Mouse (Mus musculus): ENCODE data around the gene Dhps. TPM values are rescaled to one million over a fixed set of nuclear protein-coding genes. Genes with fewer than 3 reads are reported as not detected.
"Not testable (repeated sequence)": the region's sequence is repeated elsewhere in the genome, so short reads cannot be mapped to it uniquely, and the experiment has no call there.

The Dhps gene
- total RNA-seq, 2 experiments from 2014 or later: 32.2 to 32.7 TPM

DNA sequence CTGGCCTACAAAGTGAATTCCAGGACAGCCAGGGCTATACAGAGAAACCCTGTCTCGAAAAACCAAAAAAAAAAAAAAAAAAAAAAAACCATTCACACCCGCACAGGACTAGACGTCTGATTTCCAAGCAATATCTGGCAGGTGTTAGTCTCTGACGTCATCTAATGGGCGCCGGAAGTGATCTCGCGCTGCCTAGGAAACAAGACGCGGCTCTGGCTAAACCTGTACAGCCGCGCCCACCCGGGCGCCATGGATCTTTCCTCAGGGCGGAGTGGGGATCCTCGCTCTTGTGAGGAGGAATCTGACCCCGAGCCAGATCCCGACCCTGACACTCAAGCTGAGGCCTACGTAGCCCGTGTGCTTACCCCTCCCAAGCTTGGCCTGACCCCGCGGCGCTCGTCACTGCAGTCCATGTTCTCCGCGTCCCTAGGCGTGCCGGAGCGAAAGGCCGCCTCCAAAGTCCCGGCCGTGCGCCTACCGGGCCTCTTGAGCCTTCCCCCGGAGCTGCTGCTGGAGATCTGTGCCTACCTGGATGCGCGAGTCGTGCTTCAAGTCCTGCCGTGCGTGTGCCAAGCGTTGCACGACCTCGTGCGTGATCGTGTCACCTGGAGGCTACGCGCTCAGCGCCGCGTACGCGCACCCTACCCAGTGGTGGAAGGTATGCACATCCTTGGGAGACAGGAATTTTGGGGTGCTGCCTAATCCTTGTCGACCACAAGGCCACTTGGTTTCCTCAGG lies 11.5 kb upstream of the Dhps start, which contains the start of gene Fbxw9:
TSS of gene Fbxw9 (plus strand) at position 177 of the 738 bp plus-strand sequence.
- peak; percentile 89 to 91 for DNase-seq

- DNase-seq: no peak
Observed at GRCm38 (mm10) chr8:85062603-85063002, 9.0 kb upstream of the Dhps start.

- no peak for DNase-seq
Observed at GRCm38 (mm10) chr8:85065213-85065612, 6.3 kb upstream of the Dhps start.

DNA sequence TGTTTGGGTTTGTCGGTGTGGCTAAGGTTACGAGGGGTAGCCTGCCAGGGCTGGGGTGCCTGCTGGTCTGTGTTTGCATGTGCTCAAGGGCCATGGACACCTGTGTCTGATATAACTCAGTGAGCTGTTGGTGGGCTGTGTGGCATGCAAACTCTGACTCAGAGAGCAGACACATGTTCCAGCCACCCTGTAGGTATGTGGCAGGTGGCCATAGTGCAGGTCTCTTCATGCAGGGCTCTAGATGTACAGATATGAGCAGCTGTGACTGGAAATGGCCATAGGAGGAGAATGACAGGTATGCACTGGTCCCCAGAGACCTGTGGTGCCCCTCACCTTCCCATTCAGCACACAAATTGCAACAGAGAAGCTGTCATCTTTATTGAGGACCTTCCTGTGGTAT lies 4.4 kb upstream of the Dhps start:
- DNase-seq: no peak

DNA sequence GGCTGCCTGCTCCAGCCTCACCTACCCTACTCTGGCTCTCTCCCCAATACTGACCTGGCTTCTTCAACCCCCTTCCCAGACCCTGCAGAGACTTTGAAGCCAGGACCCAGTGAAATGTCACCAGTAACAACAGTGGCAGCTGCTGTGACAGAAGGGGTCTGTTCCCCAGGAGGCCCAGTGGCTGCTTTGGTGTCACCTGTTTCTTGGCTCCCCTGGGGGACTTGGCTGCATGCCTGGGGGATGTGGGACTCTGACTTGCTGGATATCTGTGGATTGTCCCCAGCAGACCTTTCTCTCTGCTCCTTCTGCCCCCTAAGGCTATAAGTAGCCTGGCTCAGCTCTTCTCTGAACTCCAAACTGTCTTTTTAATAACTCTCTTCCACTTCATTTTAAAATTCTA lies 3.6 kb upstream of the Dhps start, which contains the start of gene Gm5741:
TSS of gene Gm5741 (minus strand) at position 1 of the 400 bp plus-strand sequence.
- no peak for DNase-seq

DNA sequence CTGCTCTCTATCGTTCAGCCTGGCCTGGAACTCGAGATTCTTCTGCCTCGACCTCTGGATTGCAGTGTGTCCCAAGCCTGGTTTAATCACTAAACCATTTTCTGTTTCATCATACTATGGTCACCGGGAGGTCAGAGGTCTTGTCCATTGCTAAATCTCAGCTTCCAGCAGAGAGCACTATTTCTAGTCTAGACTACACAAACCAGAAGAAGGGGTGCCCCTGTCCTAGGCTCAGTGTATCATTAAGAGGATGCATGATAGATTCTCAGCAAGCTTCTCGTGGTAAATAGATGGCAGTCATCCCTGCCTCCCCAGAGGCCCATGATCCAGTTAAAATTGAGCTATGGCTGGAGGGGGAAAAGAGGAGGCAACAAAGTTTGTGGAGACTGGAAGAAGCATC lies 516 bp upstream of the Dhps start:
- no peak for DNase-seq

DNA sequence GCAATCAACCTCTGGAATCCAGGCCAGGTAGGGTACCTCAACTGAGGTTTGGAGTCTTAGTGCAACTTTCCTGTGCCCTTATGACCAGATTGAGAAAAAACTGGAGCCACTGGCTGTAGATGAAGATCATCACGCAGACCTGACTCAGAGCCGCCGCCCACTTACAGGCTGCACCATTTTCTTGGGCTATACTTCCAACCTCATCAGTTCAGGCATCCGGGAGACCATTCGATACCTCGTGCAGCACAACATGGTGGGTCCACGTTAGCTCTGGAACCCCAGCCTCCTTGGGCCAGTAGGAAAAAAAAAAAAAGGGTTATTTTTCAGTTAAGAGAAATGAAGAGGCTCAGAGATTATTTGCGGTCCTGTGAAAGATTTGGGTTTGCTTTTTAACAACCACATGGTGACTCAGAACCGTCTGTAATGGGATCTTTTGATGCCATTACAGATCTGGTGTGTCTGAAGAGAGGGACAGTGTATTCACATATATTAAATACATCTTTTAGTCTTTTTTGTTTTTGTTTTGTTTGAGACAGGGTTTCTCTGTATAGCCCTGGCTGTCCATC lies 890 bp downstream of the Dhps start:
- DNase-seq: peak in 1 of 2 experiments; percentile 24

GRCm38 (mm10) chr8:85073041-85073612 lies 1.6 kb downstream of the Dhps start:
- no peak for DNase-seq

GRCm38 (mm10) chr8:85074167-85074566 lies 2.6 kb downstream of the Dhps start:
- no peak for DNase-seq

DNA sequence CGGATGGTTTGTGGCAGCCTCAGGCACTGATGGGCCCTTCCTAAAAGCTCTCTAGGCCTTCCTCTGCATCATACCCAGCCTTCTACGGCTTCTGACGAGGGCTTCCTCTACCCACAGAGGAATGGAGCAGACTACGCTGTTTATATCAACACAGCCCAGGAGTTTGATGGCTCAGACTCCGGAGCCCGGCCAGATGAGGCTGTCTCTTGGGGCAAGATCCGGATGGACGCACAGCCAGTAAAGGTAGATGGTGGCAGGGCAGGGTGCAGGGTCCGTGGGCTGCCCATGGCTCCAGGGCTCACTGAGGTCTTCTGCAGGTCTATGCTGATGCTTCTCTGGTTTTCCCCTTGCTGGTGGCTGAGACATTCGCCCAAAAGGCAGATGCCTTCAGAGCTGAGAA lies 3.1 kb downstream of the Dhps start:
- DNase-seq: no peak

- DNase-seq: peak; percentile 47 to 62
Observed at GRCm38 (mm10) chr8:85076001-85076400, 4.4 kb downstream of the Dhps start.

DNA sequence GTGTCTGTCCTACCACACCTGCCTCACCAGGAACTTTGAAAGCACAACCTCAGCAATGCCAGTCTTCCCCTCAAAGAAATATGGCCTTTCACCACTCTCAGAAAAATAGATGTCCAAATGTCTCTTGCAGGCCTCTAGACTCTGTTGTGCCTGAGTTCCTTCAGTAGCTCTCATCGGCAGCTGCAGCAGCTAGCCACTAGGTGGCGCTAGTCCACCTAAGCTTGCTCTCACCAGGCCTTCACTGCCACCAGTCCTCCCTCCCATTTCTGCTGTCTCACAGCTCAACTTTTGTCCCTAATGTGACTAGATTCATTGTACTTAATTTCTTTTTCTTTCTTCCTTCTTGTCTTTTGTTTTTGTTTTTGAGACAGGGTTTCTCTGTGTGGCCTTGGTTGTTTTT lies 5.4 kb downstream of the Dhps start:
- peak; percentile 79 to 85 for DNase-seq

DNA sequence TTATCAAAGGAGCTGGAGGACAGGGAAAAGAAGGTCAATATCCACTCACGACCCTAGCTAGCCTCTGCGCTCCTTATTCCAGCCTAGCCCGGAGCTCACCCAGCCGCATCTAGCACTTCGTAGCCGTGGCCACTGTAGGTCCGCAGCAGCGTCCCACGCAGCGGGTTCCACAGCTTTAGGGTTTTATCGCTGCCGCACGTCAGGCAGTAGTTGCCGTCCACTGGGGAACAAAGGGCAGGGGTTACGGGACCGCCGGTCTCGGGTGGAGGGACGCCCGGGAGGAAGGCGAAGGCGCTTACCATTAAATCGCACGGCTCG lies 8.6 kb downstream of the Dhps start:
- DNase-seq: no peak

GRCm38 (mm10) chr8:85080532-85081215 lies 9.1 kb downstream of the Dhps start, which contains the start of gene Wdr83os:
Gene Wdr83os (plus strand): TSS chr8:85080740.
- peak; percentile 49 to 54 for DNase-seq

DNA sequence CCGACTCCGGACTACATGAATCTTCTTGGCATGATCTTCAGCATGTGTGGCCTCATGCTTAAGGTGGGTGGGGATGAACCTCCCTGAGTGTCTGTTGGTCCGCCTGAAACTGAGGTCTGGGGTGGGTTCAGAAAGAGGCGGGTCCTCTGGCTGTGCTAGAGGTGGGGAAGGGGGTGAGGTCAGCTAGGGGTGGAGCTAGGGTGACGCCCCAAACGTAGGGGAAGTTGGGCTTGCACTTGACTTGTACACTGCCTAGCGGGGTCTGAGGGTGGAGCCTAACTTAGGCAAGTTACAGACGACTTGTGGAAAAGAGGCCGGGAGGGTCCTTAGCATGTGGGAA lies 9.6 kb downstream of the Dhps start, which contains the start of gene Wdr83:
TSS of gene Wdr83 (minus strand) at position 91 of the 340 bp plus-strand sequence.
- DNase-seq: peak; percentile 37 to 53

GRCm38 (mm10) chr8:85082169-85082568 lies 10.6 kb downstream of the Dhps start:
- not testable (repeated sequence) for DNase-seq

DNA sequence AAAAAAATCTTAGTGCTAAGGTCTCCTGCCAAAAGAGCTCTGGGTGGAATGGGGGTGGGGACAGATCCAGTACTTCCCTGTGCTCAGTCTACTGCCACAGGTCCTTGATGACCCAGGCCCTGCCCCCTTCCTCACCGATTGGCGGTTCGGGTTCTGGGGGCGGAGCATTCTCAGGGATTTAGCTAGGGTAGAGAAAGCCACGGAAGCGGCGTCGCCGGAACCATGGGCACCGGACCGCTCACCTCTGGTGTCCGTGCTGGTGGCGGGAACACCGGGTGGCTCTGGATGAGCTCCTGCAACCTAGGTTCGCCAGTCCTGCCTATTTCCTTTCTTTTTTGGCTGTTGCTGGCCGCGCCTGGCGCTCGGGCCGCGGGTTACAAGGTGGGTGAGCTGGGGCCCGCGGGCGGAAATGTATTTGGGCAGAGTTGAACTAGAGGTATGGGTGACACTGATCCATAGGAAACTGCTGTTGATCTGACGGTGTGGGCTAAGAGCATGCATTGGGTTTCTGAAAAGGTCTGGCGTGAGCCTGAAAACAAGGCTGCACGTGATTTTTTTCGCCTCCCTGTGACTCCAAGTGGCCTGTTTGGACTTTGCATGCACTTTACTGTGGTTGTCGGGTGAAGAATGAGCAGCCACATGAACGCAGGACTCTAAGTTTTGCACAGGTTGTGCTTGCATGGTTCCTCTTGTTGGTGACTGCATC lies 11.7 kb downstream of the Dhps start, which contains the start of gene Man2b1:
TSS of gene Man2b1 (plus strand) at position 163 of the 706 bp plus-strand sequence.
- DNase-seq: peak; percentile 96

DNA sequence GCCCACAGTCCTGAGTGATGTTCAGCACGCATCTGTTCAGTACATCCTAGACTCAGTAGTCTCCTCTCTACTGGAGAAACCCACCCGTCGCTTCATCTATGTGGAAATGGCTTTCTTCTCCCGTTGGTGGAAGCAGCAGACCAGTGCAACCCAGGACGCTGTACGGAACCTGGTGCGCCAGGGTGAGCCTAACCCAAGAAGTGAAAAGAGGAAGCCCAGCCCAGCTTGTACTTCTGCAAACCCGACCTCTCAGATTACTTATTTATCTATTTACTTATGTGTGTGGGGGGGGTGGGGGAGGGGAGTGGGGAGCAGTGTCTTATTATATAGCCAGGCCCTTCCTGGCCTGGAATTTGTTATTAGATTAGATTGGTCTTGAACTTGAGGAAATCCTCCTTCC lies 13.1 kb downstream of the Dhps start:
- no peak for DNase-seq

DNA sequence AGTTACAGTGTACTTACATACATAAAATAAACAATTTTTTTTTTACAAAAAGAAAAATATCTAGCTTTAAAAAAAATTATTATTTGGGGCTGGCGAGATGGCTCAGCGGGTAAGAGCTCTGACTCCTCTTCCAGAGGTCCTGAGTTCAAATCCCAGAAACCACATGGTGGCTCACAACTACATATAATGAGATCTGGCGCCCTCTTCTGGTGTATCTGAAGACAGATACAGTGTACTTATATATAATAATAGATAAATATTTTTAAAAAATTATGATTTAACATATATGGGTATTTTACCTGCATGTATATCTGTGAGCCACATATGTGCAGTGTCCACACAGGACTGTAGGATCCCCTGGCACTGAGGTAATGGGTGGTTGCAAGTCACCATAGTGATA lies 14.7 kb downstream of the Dhps start:
- no peak for DNase-seq

GRCm38 (mm10) chr8:85088771-85089170 lies 17.2 kb downstream of the Dhps start:
- no peak for DNase-seq

DNA sequence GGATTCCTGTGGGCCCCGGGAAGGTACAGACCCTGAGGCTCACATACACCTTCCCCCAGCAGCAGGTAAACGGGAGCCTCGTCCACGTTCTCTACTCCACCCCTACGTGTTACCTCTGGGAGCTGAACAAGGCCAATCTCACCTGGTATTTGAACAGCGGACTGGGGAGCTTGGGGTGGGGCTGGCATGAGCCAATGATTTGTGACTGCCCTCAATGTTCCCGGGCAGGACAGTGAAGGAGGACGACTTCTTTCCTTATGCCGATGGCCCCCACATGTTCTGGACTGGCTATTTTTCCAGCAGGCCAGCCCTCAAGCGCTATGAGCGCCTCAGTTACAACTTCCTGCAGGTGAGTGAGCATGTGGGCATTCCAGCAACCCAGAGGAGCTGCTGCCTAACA lies 19.3 kb downstream of the Dhps start:
- no peak for DNase-seq

GRCm38 (mm10) chr8:85091526-85092090 lies 20.1 kb downstream of the Dhps start:
- no peak for DNase-seq
